Mouse (Mus musculus): ENCODE results near the gene Spag8. TPM values are rescaled to one million over a fixed set of nuclear protein-coding genes. Genes with fewer than 3 reads are reported as not detected.

Gene Spag8
- 1.0 and 1.2 TPM in 2 replicates for polyA plus RNA-seq (2016; fragmentation: Nextera tagmentation; extraction: Ambion mirVana)

DNA sequence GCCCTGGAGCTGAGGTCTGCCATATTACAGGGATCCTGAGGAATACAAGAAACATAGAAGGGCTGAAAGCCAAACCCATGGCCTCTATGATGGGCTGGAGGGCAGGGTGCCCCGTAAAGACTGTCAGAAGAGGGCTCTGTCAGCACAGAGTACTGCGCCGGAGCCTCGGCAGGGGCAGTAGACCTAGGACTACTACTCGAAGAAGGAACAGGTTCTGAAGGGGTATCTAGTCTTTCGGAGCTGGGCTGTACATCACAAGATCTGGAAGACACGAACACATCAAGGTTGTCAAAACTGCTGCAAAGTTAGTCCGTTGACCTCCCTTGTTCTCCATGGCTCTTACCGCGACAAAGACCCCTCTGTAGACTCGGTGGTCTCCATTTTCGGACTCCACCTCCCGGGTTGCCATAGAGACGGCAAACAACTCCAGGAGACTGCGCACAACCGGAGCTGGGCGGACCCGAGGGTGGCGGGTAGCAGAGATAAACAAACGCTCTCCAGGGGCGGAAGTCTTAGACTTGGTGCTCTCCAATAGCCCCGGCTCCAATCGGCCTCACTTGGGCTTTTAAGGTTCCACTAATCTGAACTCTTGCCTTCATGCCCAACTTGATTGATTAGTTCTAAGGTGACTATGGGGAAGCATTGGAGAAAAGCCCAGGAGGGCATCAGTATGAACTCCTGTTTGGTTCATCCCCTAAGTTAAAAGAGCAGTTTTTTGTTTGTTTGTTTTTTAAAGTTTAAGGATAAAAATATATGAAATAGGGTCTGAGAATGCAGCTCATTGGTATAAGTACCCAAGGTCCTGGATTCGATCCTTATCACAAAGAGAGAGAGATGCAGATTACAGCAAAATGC lies at the start of gene Spag8:
Gene Spag8 (minus strand): TSS at position 434 of the 855 bp plus-strand sequence.
- Histone ChIP-seq H3K27me3 (ENCODE audit: low read depth, poor library complexity, severe bottlenecking) (no peaks in the 10 kb centered on the region), H3K4me3 (peak within 1 kb of the TSS; percentile 39), H3K27ac (no peak within 1 kb of the TSS), H3K9me3 (replicated peaks) (no peaks in the 10 kb centered on the region), H3K4me1 (peaks cover 23% of the 10 kb centered on the region), H3K36me3 (peaks cover 12% of the 10 kb centered on the region; the same call in 1 of the 2 replicates)
- peak; percentile 58 for DNase-seq (ENCODE audit: low spot score)
- whole genome bisulfite sequencing, result 21% methylated on average over 24 of the region's 24 CpGs

DNA sequence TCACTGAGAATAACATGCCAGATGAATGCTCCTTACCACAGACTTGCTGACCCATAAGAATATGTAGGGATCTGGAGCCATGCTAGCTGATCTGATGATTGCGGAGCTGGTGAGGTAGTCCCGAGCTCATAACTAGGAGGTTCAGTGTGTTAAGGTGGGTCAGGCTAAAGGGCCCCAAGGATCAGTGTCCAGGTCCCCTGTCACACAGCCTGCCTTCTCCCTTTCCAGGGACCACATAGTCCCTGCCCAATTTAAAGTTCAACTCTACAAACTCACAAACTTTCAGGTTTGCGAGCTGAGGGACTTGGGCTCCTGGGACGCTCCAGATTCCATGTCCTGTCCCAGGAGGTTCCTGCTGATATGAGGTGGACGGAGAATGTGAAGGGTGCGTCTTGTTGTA lies 47.3 kb upstream of the Spag8 start, which contains the start of gene Olfr70:
Gene Olfr70 (minus strand): TSS at position 101 of the 400 bp plus-strand sequence.
- Histone ChIP-seq H3K9me3 (replicated peaks) (no peaks in the 10 kb centered on the region), H3K27ac (no peak within 1 kb of the TSS), H3K27me3 (ENCODE audit: low read depth, poor library complexity, severe bottlenecking) (no peaks in the 10 kb centered on the region), H3K36me3 (no peaks in the 10 kb centered on the region), H3K4me1 (no peaks in the 10 kb centered on the region), H3K4me3 (no peak within 1 kb of the TSS)
- no peak for DNase-seq (ENCODE audit: low spot score)
- WGBS, result 90% methylated on average over 6 of the region's 6 CpGs

DNA sequence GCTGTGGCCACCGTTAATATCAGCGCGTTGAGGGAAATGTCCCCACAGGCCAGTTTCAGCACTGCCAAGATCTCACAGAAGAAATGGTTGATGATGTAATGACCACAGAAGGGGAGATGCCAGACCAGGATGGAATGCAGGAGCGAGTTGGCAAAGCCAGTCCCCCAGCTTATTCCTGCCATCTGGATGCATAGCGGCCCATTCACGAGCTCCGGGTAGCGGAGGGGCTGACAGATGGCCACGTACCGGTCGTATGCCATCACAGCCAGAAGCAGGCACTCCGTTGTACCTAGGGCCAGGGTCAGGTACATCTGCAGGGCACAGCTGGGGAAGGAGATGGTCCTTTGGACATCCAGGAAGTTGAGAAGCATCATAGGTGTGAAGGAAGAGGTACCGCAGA lies 43.2 kb upstream of the Spag8 start:
- Histone ChIP-seq H3K27me3 (ENCODE audit: low read depth, poor library complexity, severe bottlenecking) (no peaks in the 10 kb centered on the region), H3K4me3 (no peak overlapping the region), H3K36me3 (no peaks in the 10 kb centered on the region), H3K27ac (no peak overlapping the region), H3K9me3 (replicated peaks) (no peaks in the 10 kb centered on the region), H3K4me1 (peaks cover 4% of the 10 kb centered on the region; the same call in 1 of the 2 replicates)
- 92% methylated on average over 13 of the region's 13 CpGs for WGBS
- no peak for DNase-seq (ENCODE audit: low spot score)

DNA sequence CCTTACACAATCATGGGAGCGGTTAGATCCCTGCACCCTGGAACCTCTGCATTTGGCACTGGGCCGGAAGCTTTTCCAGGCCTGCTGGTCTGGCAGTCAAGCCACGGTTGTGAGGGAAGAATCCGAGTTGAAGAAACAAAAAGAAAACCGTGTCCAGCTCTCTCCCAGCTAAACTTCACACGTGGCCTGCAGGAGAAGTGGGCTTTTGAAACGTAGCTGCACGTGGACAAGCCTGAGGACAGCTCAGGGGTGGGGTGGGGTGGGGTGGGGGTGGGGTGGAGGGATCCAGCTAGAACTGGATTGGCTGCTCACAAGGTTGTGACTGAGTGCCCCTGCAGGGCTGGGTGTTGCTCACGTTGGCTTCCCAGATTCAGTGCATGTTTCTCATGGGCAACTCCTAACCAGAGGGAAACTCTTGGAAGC lies 41.9 kb upstream of the Spag8 start:
- 42% methylated on average over 9 of the region's 9 CpGs for WGBS
- no peak for DNase-seq (ENCODE audit: low spot score)

DNA sequence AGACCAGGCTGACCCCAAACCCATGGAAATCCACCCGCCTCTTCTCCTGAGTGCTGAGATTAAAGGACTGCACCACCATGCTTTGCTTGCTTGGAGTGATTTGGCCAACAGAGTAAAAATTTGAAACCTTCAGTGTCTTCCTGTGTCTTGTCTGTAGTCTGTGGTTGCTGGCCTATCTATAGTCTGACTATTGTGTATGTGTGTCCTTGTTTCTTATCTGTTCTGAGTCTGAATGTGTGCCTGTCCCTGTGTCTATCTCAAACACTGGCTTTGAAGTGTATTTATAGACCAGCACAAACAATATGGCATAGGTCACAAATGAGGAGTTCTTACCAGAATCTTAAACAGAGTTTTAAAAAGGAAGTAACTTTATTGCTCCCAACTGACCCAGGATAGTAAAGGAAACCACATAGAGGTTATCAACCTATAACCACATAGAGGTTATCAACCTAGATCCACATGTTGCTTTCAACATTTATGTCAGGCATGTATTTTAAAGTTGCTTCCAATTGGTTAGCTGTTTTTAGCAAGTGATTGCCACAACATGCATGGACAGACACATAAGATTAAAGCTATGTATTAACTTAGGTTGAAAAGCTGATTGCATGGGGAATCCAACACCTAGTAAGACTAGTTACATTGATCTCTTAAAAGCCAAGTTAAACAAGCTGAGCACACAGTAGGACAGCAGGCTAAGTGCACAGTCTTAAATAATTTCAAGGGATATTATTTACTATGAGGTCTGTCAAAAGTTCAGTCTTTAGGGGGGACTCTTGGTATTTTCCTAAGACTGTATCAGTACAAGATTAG lies 41.2 kb upstream of the Spag8 start:
- no peaks in the 10 kb centered on the region for H3K9me3 ChIP-seq (replicated peaks)
- no peaks in the 10 kb centered on the region for H3K36me3 ChIP-seq
- no peak overlapping the region for H3K27ac ChIP-seq
- WGBS, result 83% methylated on average over 1 of the region's 1 CpGs
- peaks cover 4% of the 10 kb centered on the region; the same call in 1 of the 2 replicates for H3K4me1 ChIP-seq
- DNase-seq (ENCODE audit: low spot score), result no peak
- H3K4me3 ChIP-seq, result no peak overlapping the region
- no peaks in the 10 kb centered on the region for H3K27me3 ChIP-seq (ENCODE audit: low read depth, poor library complexity, severe bottlenecking)

More for the DNA sequence above, 41.9 kb upstream of the Spag8 start:
- H3K36me3 ChIP-seq, result no peaks in the 10 kb centered on the region
- no peak overlapping the region for H3K4me3 ChIP-seq
- H3K27ac ChIP-seq, result no peak overlapping the region
- no peaks in the 10 kb centered on the region for H3K27me3 ChIP-seq (ENCODE audit: low read depth, poor library complexity, severe bottlenecking)
- peaks cover 4% of the 10 kb centered on the region; the same call in 1 of the 2 replicates for H3K4me1 ChIP-seq
- H3K9me3 ChIP-seq (replicated peaks), result no peaks in the 10 kb centered on the region

DNA sequence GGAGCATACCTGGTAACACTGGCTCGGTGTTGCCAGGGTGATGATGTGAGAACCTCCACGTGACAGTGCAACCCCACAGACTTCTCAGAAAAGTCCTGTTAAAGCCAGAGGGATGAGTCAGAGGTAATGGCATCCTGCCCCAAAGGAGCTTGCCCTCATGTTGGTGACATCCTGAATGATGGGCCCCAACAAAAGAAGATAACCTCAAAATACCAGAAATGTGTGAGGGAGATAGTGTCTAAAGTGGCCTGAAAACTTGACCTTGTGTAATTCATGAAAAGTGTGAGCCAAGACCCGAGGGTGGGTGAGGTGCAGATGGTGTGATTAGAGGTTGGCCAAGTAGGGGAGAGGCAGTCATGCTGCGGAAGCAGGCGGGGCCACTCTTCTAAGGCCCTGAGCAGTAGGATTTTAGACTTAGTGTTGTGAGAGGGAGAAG lies 40.4 kb upstream of the Spag8 start:
- no peak overlapping the region for H3K4me3 ChIP-seq
- H3K4me1 ChIP-seq, result peaks cover 4% of the 10 kb centered on the region; the same call in 1 of the 2 replicates
- no peak for DNase-seq (ENCODE audit: low spot score)
- 73% methylated on average over 5 of the region's 5 CpGs for WGBS
- no peaks in the 10 kb centered on the region for H3K36me3 ChIP-seq
- H3K27ac ChIP-seq, result no peak overlapping the region
- H3K27me3 ChIP-seq (ENCODE audit: low read depth, poor library complexity, severe bottlenecking), result no peaks in the 10 kb centered on the region
- no peaks in the 10 kb centered on the region for H3K9me3 ChIP-seq (replicated peaks)

DNA sequence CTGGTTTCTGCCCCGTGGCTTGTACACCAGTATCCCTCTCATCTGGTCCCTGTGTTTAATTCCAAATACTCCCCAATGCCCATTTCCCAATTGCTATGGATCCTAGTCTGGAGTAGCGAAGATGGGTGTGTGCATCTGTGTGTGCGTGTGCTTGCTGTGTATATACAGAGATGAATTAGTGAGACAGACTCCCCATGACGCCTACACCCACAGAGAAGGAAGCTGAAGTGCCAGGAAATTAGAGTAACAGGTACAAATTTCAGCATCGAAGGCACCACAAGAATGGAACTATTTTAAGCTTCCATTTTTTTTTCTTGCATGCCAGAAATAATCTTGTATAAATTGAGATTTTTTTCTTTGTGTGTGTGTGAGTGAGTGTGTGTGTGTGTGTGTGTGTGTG lies 37.6 kb upstream of the Spag8 start:
- WGBS, result 85% methylated on average over 5 of the region's 5 CpGs
- Histone ChIP-seq H3K27me3 (ENCODE audit: low read depth, poor library complexity, severe bottlenecking) (no peaks in the 10 kb centered on the region), H3K4me3 (no peak overlapping the region), H3K4me1 (peaks cover 4% of the 10 kb centered on the region; the same call in 1 of the 2 replicates), H3K27ac (no peak overlapping the region), H3K9me3 (replicated peaks) (no peaks in the 10 kb centered on the region), H3K36me3 (peaks cover 3% of the 10 kb centered on the region; the same call in 1 of the 2 replicates)
- DNase-seq (ENCODE audit: low spot score), result no peak

DNA sequence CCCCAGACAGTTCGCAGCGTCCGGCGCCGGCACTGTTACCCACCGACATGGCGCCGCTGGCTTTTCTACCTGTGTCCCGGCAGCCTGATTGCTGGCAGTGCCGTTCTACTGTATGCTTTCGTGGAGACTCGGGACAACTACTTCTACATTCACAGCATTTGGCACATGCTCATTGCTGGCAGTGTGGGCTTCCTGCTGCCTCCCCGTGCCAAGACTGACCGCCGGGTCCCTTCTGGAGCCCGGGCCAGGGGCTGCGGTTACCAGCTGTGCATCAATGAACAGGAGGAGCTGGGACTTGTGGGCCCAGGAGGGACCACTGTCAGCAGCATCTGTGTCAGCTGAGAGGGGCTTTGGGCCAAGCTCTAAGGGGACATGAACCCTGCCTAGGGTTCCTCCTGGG lies 36.6 kb upstream of the Spag8 start:
- WGBS, result 94% methylated on average over 17 of the region's 17 CpGs
- no peak for DNase-seq (ENCODE audit: low spot score)
- H3K27ac ChIP-seq, result no peak overlapping the region
- no peaks in the 10 kb centered on the region for H3K9me3 ChIP-seq (replicated peaks)
- no peaks in the 10 kb centered on the region for H3K27me3 ChIP-seq (ENCODE audit: low read depth, poor library complexity, severe bottlenecking)
- peaks cover 7% of the 10 kb centered on the region; the same call in 1 of the 2 replicates for H3K36me3 ChIP-seq
- H3K4me3 ChIP-seq, result no peak overlapping the region
- H3K4me1 ChIP-seq, result no peaks in the 10 kb centered on the region

DNA sequence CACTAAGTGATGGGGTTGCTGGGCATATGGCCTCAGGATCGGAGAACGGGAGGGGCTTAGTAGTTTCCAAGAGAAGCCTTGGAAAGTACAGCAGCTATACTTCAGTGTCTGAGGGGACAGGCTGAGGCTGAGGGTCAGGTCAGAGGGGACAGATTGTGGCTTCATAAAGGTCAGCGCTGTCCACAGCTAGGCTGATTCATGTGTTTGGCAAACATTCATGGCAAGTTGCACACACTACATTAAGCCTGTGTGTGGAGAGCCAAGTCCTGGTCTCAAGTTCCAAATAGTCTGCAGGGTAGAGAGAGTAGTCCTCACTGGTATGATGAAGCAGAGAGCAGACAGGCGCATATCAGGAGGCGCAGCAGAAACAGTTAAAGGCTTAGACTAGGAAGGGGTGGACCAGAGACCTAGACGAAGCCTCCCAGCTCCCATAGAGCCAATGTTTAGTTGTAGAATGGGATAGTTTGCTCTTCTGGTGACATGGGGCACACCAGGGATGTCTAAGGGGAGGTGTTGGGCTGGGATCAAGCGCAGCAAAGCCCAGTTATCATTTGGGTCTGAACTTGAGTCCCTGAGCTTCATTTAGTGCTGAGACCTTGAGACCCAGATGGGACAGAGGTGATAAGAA lies 26.1 kb upstream of the Spag8 start:
- Histone ChIP-seq H3K27me3 (ENCODE audit: low read depth, poor library complexity, severe bottlenecking) (no peaks in the 10 kb centered on the region), H3K4me1 (no peaks in the 10 kb centered on the region), H3K4me3 (no peak overlapping the region), H3K27ac (no peak overlapping the region), H3K9me3 (replicated peaks) (no peaks in the 10 kb centered on the region), H3K36me3 (peaks cover 12% of the 10 kb centered on the region)
- WGBS, result 86% methylated on average over 7 of the region's 7 CpGs
- no peak for DNase-seq (ENCODE audit: low spot score)

DNA sequence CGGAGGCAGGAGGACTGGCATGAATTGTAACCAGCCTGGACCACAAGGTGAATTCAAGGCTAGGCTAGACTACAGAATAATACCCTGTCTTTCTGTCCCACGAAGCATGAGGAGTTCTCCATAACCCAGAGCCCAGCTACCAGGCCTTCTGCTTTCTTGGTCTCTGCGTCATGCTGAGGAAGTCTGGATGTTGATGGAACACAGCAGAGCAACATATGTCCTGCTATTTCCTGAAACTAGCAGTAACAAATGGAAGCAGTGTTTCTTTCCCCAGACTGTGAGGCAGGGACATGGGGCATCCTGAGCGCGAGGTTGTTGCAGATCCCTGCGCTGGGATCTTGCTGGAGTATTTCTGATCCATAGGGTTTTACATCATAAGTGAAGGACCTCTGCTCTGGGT lies 25.1 kb upstream of the Spag8 start:
- 95% methylated on average over 6 of the region's 6 CpGs for WGBS
- DNase-seq (ENCODE audit: low spot score), result no peak
- H3K27me3 ChIP-seq (ENCODE audit: low read depth, poor library complexity, severe bottlenecking), result no peaks in the 10 kb centered on the region
- H3K27ac ChIP-seq, result no peak overlapping the region
- H3K36me3 ChIP-seq, result peaks cover 16% of the 10 kb centered on the region
- H3K9me3 ChIP-seq (replicated peaks), result no peaks in the 10 kb centered on the region
- no peaks in the 10 kb centered on the region for H3K4me1 ChIP-seq
- H3K4me3 ChIP-seq, result no peak overlapping the region

DNA sequence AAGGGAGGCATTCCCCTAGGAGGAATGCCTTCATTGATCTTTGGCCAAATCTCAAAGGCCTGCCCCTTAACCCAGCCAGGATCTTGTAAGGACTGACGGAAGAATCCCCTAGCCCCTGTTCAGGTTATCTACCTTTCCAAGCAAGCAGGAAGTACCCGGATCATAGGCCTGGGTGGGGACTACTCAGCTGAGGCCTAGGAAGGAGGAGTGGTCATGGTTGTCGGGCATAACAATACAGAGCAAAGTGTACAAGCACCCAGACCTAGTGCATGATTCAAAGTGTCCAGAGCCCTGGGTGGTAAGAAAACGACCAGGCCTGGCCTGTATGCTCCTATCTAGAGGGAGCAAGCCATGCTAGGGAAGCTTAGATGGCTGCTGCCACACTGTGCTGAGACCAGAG lies 22.2 kb upstream of the Spag8 start:
- Histone ChIP-seq H3K36me3 (peaks cover 4% of the 10 kb centered on the region; the same call in 1 of the 2 replicates), H3K27ac (no peak overlapping the region), H3K27me3 (ENCODE audit: low read depth, poor library complexity, severe bottlenecking) (peaks cover 5% of the 10 kb centered on the region; the same call in 1 of the 2 replicates), H3K4me1 (no peaks in the 10 kb centered on the region), H3K9me3 (replicated peaks) (no peaks in the 10 kb centered on the region), H3K4me3 (no peak overlapping the region)
- DNase-seq (ENCODE audit: low spot score), result no peak
- 78% methylated on average over 4 of the region's 4 CpGs for WGBS

DNA sequence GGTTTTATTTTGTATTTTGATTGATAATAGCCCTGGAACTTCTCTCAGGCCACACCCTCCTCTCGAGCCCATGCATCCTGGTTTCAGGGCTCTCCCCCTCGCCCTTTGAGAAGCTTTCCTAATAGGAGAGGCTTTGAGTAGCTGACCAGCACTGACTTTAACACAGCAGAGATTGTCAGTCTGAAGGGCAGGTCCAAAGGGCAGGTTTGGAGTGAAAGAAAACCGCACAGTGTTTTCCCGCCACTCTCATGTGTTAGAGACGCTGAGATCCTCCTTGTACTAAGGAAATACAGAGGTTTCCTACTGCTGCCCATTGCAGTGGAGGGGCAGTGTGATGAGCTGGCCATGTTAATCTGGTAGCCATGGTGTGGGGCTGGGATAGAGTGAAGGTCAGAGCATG lies 21.6 kb upstream of the Spag8 start:
- Histone ChIP-seq H3K4me1 (peaks cover 5% of the 10 kb centered on the region), H3K9me3 (replicated peaks) (no peaks in the 10 kb centered on the region), H3K27ac (no peak overlapping the region), H3K4me3 (no peak overlapping the region), H3K27me3 (ENCODE audit: low read depth, poor library complexity, severe bottlenecking) (peaks cover 10% of the 10 kb centered on the region; the same call in 1 of the 2 replicates), H3K36me3 (peaks cover 4% of the 10 kb centered on the region; the same call in 1 of the 2 replicates)
- 80% methylated on average over 5 of the region's 5 CpGs for WGBS
- DNase-seq (ENCODE audit: low spot score), result no peak
